Mouse (Mus musculus): Measurements from ENCODE around the gene Klf15. TPM values are rescaled to one million over a fixed set of nuclear protein-coding genes. Genes with fewer than 3 reads are reported as not detected.

Klf15 gene
- polyA plus RNA-seq, 1 experiment from 2014 or later = 25.1 TPM

GRCm38 (mm10) chr6:90494566-90494965, 32.2 kb downstream of the Klf15 start:
- no peaks in the 10 kb centered on the region for H3K27me3 ChIP-seq (replicated peaks; ENCODE audit: control insufficient read depth, insufficient read depth, low read length)
- no peaks in the 10 kb centered on the region for H3K9me3 ChIP-seq (ENCODE audit: control insufficient read depth, low read length)
- H3K27ac ChIP-seq (ENCODE audit: low read depth, low read length) = no peak overlapping the region; the same call in 1 of the 2 replicates
- H3K4me1 ChIP-seq (ENCODE audit: control insufficient read depth, insufficient read depth, low read depth, low read length) = peaks cover 6% of the 10 kb centered on the region
- WGBS = 87% methylated on average over 3 of the region's 3 CpGs
- H3K4me3 ChIP-seq (ENCODE audit: low read length) = no peak overlapping the region
- no peaks in the 10 kb centered on the region for H3K36me3 ChIP-seq (ENCODE audit: control insufficient read depth, insufficient read depth, low read length)
- H3K4me2 ChIP-seq (ENCODE audit: low read length) = no peak overlapping the region
- H3K9ac ChIP-seq (ENCODE audit: low read depth, low read length) = no peak overlapping the region
- ATAC-seq = no peak

- Histone ChIP-seq H3K9ac (ENCODE audit: low read depth, low read length) (no peak overlapping the region), H3K4me2 (ENCODE audit: low read length) (no peak overlapping the region), H3K27ac (ENCODE audit: low read depth, low read length) (no peak overlapping the region; the same call in 1 of the 2 replicates), H3K9me3 (ENCODE audit: control insufficient read depth, low read length) (no peaks in the 10 kb centered on the region), H3K27me3 (replicated peaks; ENCODE audit: control insufficient read depth, insufficient read depth, low read length) (no peaks in the 10 kb centered on the region), H3K4me3 (ENCODE audit: low read length) (no peak overlapping the region), H3K4me1 (ENCODE audit: control insufficient read depth, insufficient read depth, low read depth, low read length) (peaks cover 6% of the 10 kb centered on the region), H3K36me3 (ENCODE audit: control insufficient read depth, insufficient read depth, low read length) (no peaks in the 10 kb centered on the region)
- peak; percentile 94 for ATAC-seq
- WGBS = 38% methylated on average over 6 of the region's 7 CpGs
These were observed 33.0 kb downstream of the Klf15 start for GRCm38 (mm10) chr6:90495282-90495912.

- Histone ChIP-seq H3K9ac (ENCODE audit: low read depth, low read length) (no peak overlapping the region), H3K4me2 (ENCODE audit: low read length) (no peak overlapping the region), H3K4me1 (ENCODE audit: control insufficient read depth, insufficient read depth, low read depth, low read length) (peaks cover under 1% of the 10 kb centered on the region), H3K36me3 (ENCODE audit: control insufficient read depth, insufficient read depth, low read length) (no peaks in the 10 kb centered on the region), H3K4me3 (ENCODE audit: low read length) (no peak overlapping the region), H3K27me3 (replicated peaks; ENCODE audit: control insufficient read depth, insufficient read depth, low read length) (no peaks in the 10 kb centered on the region), H3K9me3 (ENCODE audit: control insufficient read depth, low read length) (no peaks in the 10 kb centered on the region), H3K27ac (ENCODE audit: low read depth, low read length) (0 out of 2 replicates have a peak overlapping the region, but pooled peaks have one; percentile 13)
- no peak for ATAC-seq
- 59% methylated on average over 3 of the region's 3 CpGs for WGBS
These were observed 33.8 kb downstream of the Klf15 start for GRCm38 (mm10) chr6:90496217-90496616.

- WGBS = 76% methylated on average over 4 of the region's 4 CpGs
- no peaks in the 10 kb centered on the region for H3K27me3 ChIP-seq (replicated peaks; ENCODE audit: control insufficient read depth, insufficient read depth, low read length)
- H3K9me3 ChIP-seq (ENCODE audit: control insufficient read depth, low read length) = no peaks in the 10 kb centered on the region
- no peak overlapping the region for H3K27ac ChIP-seq (ENCODE audit: low read depth, low read length)
- no peak overlapping the region for H3K9ac ChIP-seq (ENCODE audit: low read depth, low read length)
- no peak for ATAC-seq
- no peak overlapping the region for H3K4me3 ChIP-seq (ENCODE audit: low read length)
- no peaks in the 10 kb centered on the region for H3K4me1 ChIP-seq (ENCODE audit: control insufficient read depth, insufficient read depth, low read depth, low read length)
- no peaks in the 10 kb centered on the region for H3K36me3 ChIP-seq (ENCODE audit: control insufficient read depth, insufficient read depth, low read length)
- H3K4me2 ChIP-seq (ENCODE audit: low read length) = no peak overlapping the region
These were observed 37.1 kb downstream of the Klf15 start for GRCm38 (mm10) chr6:90499509-90499908.

GRCm38 (mm10) chr6:90501222-90501940, 39.0 kb downstream of the Klf15 start:
- no peak overlapping the region for H3K4me3 ChIP-seq (ENCODE audit: low read length)
- whole genome bisulfite sequencing = 73% methylated on average over 8 of the region's 8 CpGs
- no peaks in the 10 kb centered on the region for H3K4me1 ChIP-seq (ENCODE audit: control insufficient read depth, insufficient read depth, low read depth, low read length)
- no peaks in the 10 kb centered on the region for H3K36me3 ChIP-seq (ENCODE audit: control insufficient read depth, insufficient read depth, low read length)
- no peak overlapping the region for H3K4me2 ChIP-seq (ENCODE audit: low read length)
- H3K27me3 ChIP-seq (replicated peaks; ENCODE audit: control insufficient read depth, insufficient read depth, low read length) = no peaks in the 10 kb centered on the region
- no peak overlapping the region for H3K27ac ChIP-seq (ENCODE audit: low read depth, low read length)
- no peak overlapping the region for H3K9ac ChIP-seq (ENCODE audit: low read depth, low read length)
- no peaks in the 10 kb centered on the region for H3K9me3 ChIP-seq (ENCODE audit: control insufficient read depth, low read length)
- ATAC-seq = no peak

- 59% methylated on average over 6 of the region's 6 CpGs for WGBS
- no peak for ATAC-seq
- no peaks in the 10 kb centered on the region for H3K9me3 ChIP-seq (ENCODE audit: control insufficient read depth, low read length)
- no peaks in the 10 kb centered on the region for H3K27me3 ChIP-seq (replicated peaks; ENCODE audit: control insufficient read depth, insufficient read depth, low read length)
- H3K9ac ChIP-seq (ENCODE audit: low read depth, low read length) = no peak overlapping the region
- H3K4me3 ChIP-seq (ENCODE audit: low read length) = no peak overlapping the region
- H3K4me1 ChIP-seq (ENCODE audit: control insufficient read depth, insufficient read depth, low read depth, low read length) = peaks cover 11% of the 10 kb centered on the region
- H3K27ac ChIP-seq (ENCODE audit: low read depth, low read length) = peak overlapping the region; percentile 77
- no peaks in the 10 kb centered on the region for H3K36me3 ChIP-seq (ENCODE audit: control insufficient read depth, insufficient read depth, low read length)
- H3K4me2 ChIP-seq (ENCODE audit: low read length) = no peak overlapping the region
These were observed 43.5 kb downstream of the Klf15 start for GRCm38 (mm10) chr6:90505906-90506305.

GRCm38 (mm10) chr6:90506673-90507311, 44.4 kb downstream of the Klf15 start:
- H3K4me2 ChIP-seq (ENCODE audit: low read length) = peak overlapping the region; percentile 7; the same call in 1 of the 2 replicates
- WGBS = 43% methylated on average over 16 of the region's 16 CpGs

GRCm38 (mm10) chr6:90507443-90507842, 45.1 kb downstream of the Klf15 start:
- Histone ChIP-seq H3K4me1 (ENCODE audit: control insufficient read depth, insufficient read depth, low read depth, low read length) (peaks cover 11% of the 10 kb centered on the region), H3K4me3 (ENCODE audit: low read length) (no peak overlapping the region), H3K36me3 (ENCODE audit: control insufficient read depth, insufficient read depth, low read length) (no peaks in the 10 kb centered on the region), H3K4me2 (ENCODE audit: low read length) (no peak overlapping the region), H3K27ac (ENCODE audit: low read depth, low read length) (peak overlapping the region; percentile 77), H3K9ac (ENCODE audit: low read depth, low read length) (peak overlapping the region; percentile 35; the same call in 1 of the 2 replicates), H3K27me3 (replicated peaks; ENCODE audit: control insufficient read depth, insufficient read depth, low read length) (no peaks in the 10 kb centered on the region), H3K9me3 (ENCODE audit: control insufficient read depth, low read length) (no peaks in the 10 kb centered on the region)
- no peak for ATAC-seq

More at GRCm38 (mm10) chr6:90506673-90507311, 44.4 kb downstream of the Klf15 start:
- peak; percentile 93 for ATAC-seq
- H3K4me3 ChIP-seq (ENCODE audit: low read length) = no peak overlapping the region
- no peaks in the 10 kb centered on the region for H3K27me3 ChIP-seq (replicated peaks; ENCODE audit: control insufficient read depth, insufficient read depth, low read length)
- H3K27ac ChIP-seq (ENCODE audit: low read depth, low read length) = peak overlapping the region; percentile 77
- H3K9ac ChIP-seq (ENCODE audit: low read depth, low read length) = peak overlapping the region; percentile 35; the same call in 1 of the 2 replicates
- peaks cover 11% of the 10 kb centered on the region for H3K4me1 ChIP-seq (ENCODE audit: control insufficient read depth, insufficient read depth, low read depth, low read length)
- no peaks in the 10 kb centered on the region for H3K9me3 ChIP-seq (ENCODE audit: control insufficient read depth, low read length)
- no peaks in the 10 kb centered on the region for H3K36me3 ChIP-seq (ENCODE audit: control insufficient read depth, insufficient read depth, low read length)

- Histone ChIP-seq H3K4me3 (ENCODE audit: low read length) (no peak overlapping the region), H3K27ac (ENCODE audit: low read depth, low read length) (peak overlapping the region; percentile 77), H3K27me3 (replicated peaks; ENCODE audit: control insufficient read depth, insufficient read depth, low read length) (no peaks in the 10 kb centered on the region), H3K9me3 (ENCODE audit: control insufficient read depth, low read length) (no peaks in the 10 kb centered on the region), H3K4me2 (ENCODE audit: low read length) (no peak overlapping the region), H3K9ac (ENCODE audit: low read depth, low read length) (no peak overlapping the region), H3K36me3 (ENCODE audit: control insufficient read depth, insufficient read depth, low read length) (no peaks in the 10 kb centered on the region), H3K4me1 (ENCODE audit: control insufficient read depth, insufficient read depth, low read depth, low read length) (peaks cover 11% of the 10 kb centered on the region)
- 43% methylated on average over 4 of the region's 4 CpGs for WGBS
- peak; percentile 74 for ATAC-seq
These were observed 45.8 kb downstream of the Klf15 start for GRCm38 (mm10) chr6:90508197-90508624.

All from hindbrain, embryonic 16.5 days (tissue).